Mouse (Mus musculus) intestine, embryonic 15.5 days (tissue): Measurements from ENCODE around the gene Gm9573. TPM values are rescaled to one million over a fixed set of nuclear protein-coding genes. Genes with fewer than 3 reads are reported as not detected.

Experiments used
- ATAC-seq: fragments of 200-750 bp; cut with Nextera tagmentation; 2 replicates; pipeline ENCODE4 v1.8.0; 2017; ENCODE audit warnings: moderate TSS enrichment, moderate library complexity
- H3K27ac ChIP-seq: fragments of 300-500 bp; sonication (generic); 2 replicates; pipeline ENCODE4 v1.5.1; 2015; ENCODE audit warnings: mild to moderate bottlenecking, inconsistent platforms
- H3K27me3 ChIP-seq: fragments of 300-500 bp; sonication (generic); replicated peaks from 2 replicates; pipeline ENCODE4 v1.6.1; 2015; ENCODE audit warnings: inconsistent platforms
- H3K36me3 ChIP-seq: fragments of 300-500 bp; sonication (generic); 2 replicates; pipeline ENCODE4 v1.6.1; 2015; ENCODE audit warnings: inconsistent platforms
- H3K4me1 ChIP-seq: fragments of 300-500 bp; sonication (generic); replicated peaks from 2 replicates; pipeline ENCODE4 v1.6.1; 2015; ENCODE audit warnings: inconsistent platforms
- H3K4me2 ChIP-seq: fragments of 300-500 bp; sonication (generic); replicated peaks from 2 replicates; pipeline ENCODE4 v1.6.1; 2015; ENCODE audit warnings: mild to moderate bottlenecking, inconsistent platforms
- H3K4me3 ChIP-seq: fragments of 300-500 bp; sonication (generic); replicated peaks from 2 replicates; pipeline ENCODE4 v1.5.1; 2015; ENCODE audit warnings: inconsistent platforms
- H3K9ac ChIP-seq: fragments of 300-500 bp; sonication (generic); 2 replicates; pipeline ENCODE4 v1.6.1; 2015; ENCODE audit warnings: inconsistent platforms
- H3K9me3 ChIP-seq: fragments of 300-500 bp; sonication (generic); 2 replicates; pipeline ENCODE4 v1.6.1; 2016; ENCODE audit warnings: inconsistent platforms
- WGBS: fragments of 180-500 bp; shearing (Covaris S2); methylation state at CpG from one replicate; pipeline ENCODE4 v1.1.7; 2015; 5-methylcytosine and 5-hydroxymethylcytosine counted together
- polyA plus RNA-seq: library from polyadenylated mRNA; unstranded; fragments of >200 nt; fragmentation: Nextera tagmentation; extraction: Ambion mirVana; gene quantifications from 2 replicates; pipeline ENCODE4 v1.2.1, GENCODE M21; 2015

Gm9573 gene
- polyA plus RNA-seq, 1 experiment from 2014 or later, result not detected

- Histone ChIP-seq H3K27ac (no peak overlapping the region), H3K27me3 (no peaks in the 10 kb centered on the region), H3K4me3 (no peak overlapping the region), H3K4me2 (no peak overlapping the region), H3K9me3 (no peaks in the 10 kb centered on the region), H3K9ac (no peak overlapping the region), H3K36me3 (no peaks in the 10 kb centered on the region), H3K4me1 (no peaks in the 10 kb centered on the region)
- no peak for ATAC-seq
- WGBS, result 78% methylated on average over 9 of the region's 9 CpGs
Measured at GRCm38 (mm10) chr17:35592131-35592530, 34.3 kb downstream of the Gm9573 start.

- 68% methylated on average over 15 of the region's 15 CpGs for WGBS
- no peak for ATAC-seq
Measured at GRCm38 (mm10) chr17:35591731-35592130, 34.7 kb downstream of the Gm9573 start.

GRCm38 (mm10) chr17:35591219-35591578 is 35.2 kb downstream of the Gm9573 start:
- no peak overlapping the region for H3K27ac ChIP-seq
- no peak overlapping the region for H3K4me2 ChIP-seq
- H3K4me3 ChIP-seq, result no peak overlapping the region
- no peaks in the 10 kb centered on the region for H3K27me3 ChIP-seq
- 92% methylated on average over 7 of the region's 7 CpGs for WGBS
- no peaks in the 10 kb centered on the region for H3K36me3 ChIP-seq
- no peaks in the 10 kb centered on the region for H3K9me3 ChIP-seq
- no peak for ATAC-seq
- H3K9ac ChIP-seq, result no peak overlapping the region
- no peaks in the 10 kb centered on the region for H3K4me1 ChIP-seq

More at GRCm38 (mm10) chr17:35591731-35592130, 34.7 kb downstream of the Gm9573 start:
- Histone ChIP-seq H3K27ac (no peak overlapping the region), H3K4me2 (no peak overlapping the region), H3K9ac (no peak overlapping the region), H3K4me1 (no peaks in the 10 kb centered on the region), H3K9me3 (no peaks in the 10 kb centered on the region), H3K4me3 (no peak overlapping the region), H3K36me3 (no peaks in the 10 kb centered on the region), H3K27me3 (no peaks in the 10 kb centered on the region)

GRCm38 (mm10) chr17:35590410-35591218 is 35.8 kb downstream of the Gm9573 start:
- Histone ChIP-seq H3K27me3 (no peaks in the 10 kb centered on the region), H3K4me3 (no peak overlapping the region), H3K27ac (0 out of 2 replicates have a peak overlapping the region, but pooled peaks have one; percentile 52), H3K4me2 (peak overlapping the region; percentile 30), H3K9ac (no peak overlapping the region), H3K4me1 (no peaks in the 10 kb centered on the region), H3K36me3 (no peaks in the 10 kb centered on the region), H3K9me3 (no peaks in the 10 kb centered on the region)
- 42% methylated on average over 21 of the region's 21 CpGs for WGBS
- peak; percentile 93 for ATAC-seq

- Histone ChIP-seq H3K36me3 (no peaks in the 10 kb centered on the region), H3K27ac (no peak overlapping the region), H3K4me3 (no peak overlapping the region), H3K9me3 (no peaks in the 10 kb centered on the region), H3K27me3 (no peaks in the 10 kb centered on the region), H3K9ac (no peak overlapping the region), H3K4me2 (no peak overlapping the region), H3K4me1 (no peaks in the 10 kb centered on the region)
- ATAC-seq, result no peak
- WGBS, result 45% methylated on average over 4 of the region's 4 CpGs
Measured at GRCm38 (mm10) chr17:35588387-35588786, 38.0 kb downstream of the Gm9573 start.

GRCm38 (mm10) chr17:35587291-35587690 is 39.1 kb downstream of the Gm9573 start:
- Histone ChIP-seq H3K27ac (no peak overlapping the region), H3K4me1 (no peaks in the 10 kb centered on the region), H3K27me3 (no peaks in the 10 kb centered on the region), H3K9ac (no peak overlapping the region), H3K9me3 (no peaks in the 10 kb centered on the region), H3K4me2 (no peak overlapping the region), H3K4me3 (no peak overlapping the region), H3K36me3 (no peaks in the 10 kb centered on the region)
- WGBS, result 83% methylated on average over 1 of the region's 1 CpGs
- no peak for ATAC-seq

GRCm38 (mm10) chr17:35584330-35584937 is 42.0 kb downstream of the Gm9573 start:
- 12% methylated on average over 16 of the region's 16 CpGs for WGBS
- no peaks in the 10 kb centered on the region for H3K27me3 ChIP-seq
- H3K36me3 ChIP-seq, result no peaks in the 10 kb centered on the region
- no peaks in the 10 kb centered on the region for H3K4me1 ChIP-seq
- no peak overlapping the region for H3K9ac ChIP-seq
- peak; percentile 74 for ATAC-seq
- no peak overlapping the region for H3K27ac ChIP-seq
- H3K4me2 ChIP-seq, result peak overlapping the region; percentile 44; the same call in 1 of the 2 replicates
- no peak overlapping the region for H3K4me3 ChIP-seq
- no peaks in the 10 kb centered on the region for H3K9me3 ChIP-seq

GRCm38 (mm10) chr17:35582900-35583299 is 43.5 kb downstream of the Gm9573 start:
- Histone ChIP-seq H3K4me1 (no peaks in the 10 kb centered on the region), H3K9ac (no peak overlapping the region), H3K27ac (no peak overlapping the region), H3K36me3 (no peaks in the 10 kb centered on the region), H3K27me3 (no peaks in the 10 kb centered on the region), H3K9me3 (no peaks in the 10 kb centered on the region), H3K4me2 (no peak overlapping the region), H3K4me3 (no peak overlapping the region)
- no peak for ATAC-seq
- 96% methylated on average over 1 of the region's 1 CpGs for WGBS

GRCm38 (mm10) chr17:35578211-35578610 is 48.2 kb downstream of the Gm9573 start:
- 21% methylated on average over 6 of the region's 6 CpGs for WGBS
- no peaks in the 10 kb centered on the region for H3K27me3 ChIP-seq
- H3K27ac ChIP-seq, result no peak overlapping the region

GRCm38 (mm10) chr17:35571477-35571876 is 55.0 kb downstream of the Gm9573 start:
- no peaks in the 10 kb centered on the region for H3K36me3 ChIP-seq
- H3K4me3 ChIP-seq, result no peak overlapping the region
- peaks cover 18% of the 10 kb centered on the region for H3K27me3 ChIP-seq
- H3K9ac ChIP-seq, result no peak overlapping the region
- H3K4me2 ChIP-seq, result no peak overlapping the region
- ATAC-seq, result no peak
- 96% methylated on average over 7 of the region's 7 CpGs for WGBS
- H3K4me1 ChIP-seq, result peaks cover 8% of the 10 kb centered on the region
- H3K9me3 ChIP-seq, result no peaks in the 10 kb centered on the region
- H3K27ac ChIP-seq, result no peak overlapping the region

More at GRCm38 (mm10) chr17:35578211-35578610, 48.2 kb downstream of the Gm9573 start:
- Histone ChIP-seq H3K9ac (no peak overlapping the region), H3K36me3 (no peaks in the 10 kb centered on the region), H3K4me2 (no peak overlapping the region), H3K9me3 (no peaks in the 10 kb centered on the region), H3K4me3 (no peak overlapping the region), H3K4me1 (0 out of 2 replicates have a peak, but pooled peaks cover 5% of the 10 kb centered on the region)
- peak; percentile 69; the same call in 1 of the 2 replicates for ATAC-seq

- H3K27ac ChIP-seq, result no peak overlapping the region
- H3K4me3 ChIP-seq, result no peak overlapping the region
- WGBS, result 78% methylated on average over 14 of the region's 14 CpGs
- peaks cover 8% of the 10 kb centered on the region for H3K4me1 ChIP-seq
- H3K9ac ChIP-seq, result no peak overlapping the region
- H3K36me3 ChIP-seq, result no peaks in the 10 kb centered on the region
- peaks cover 18% of the 10 kb centered on the region for H3K27me3 ChIP-seq
- no peak overlapping the region for H3K4me2 ChIP-seq
- ATAC-seq, result no peak
- no peaks in the 10 kb centered on the region for H3K9me3 ChIP-seq
Measured at GRCm38 (mm10) chr17:35570836-35571235, 55.6 kb downstream of the Gm9573 start.

GRCm38 (mm10) chr17:35569091-35569944 is 57.1 kb downstream of the Gm9573 start:
- Histone ChIP-seq H3K27ac (no peak overlapping the region), H3K4me2 (peak overlapping the region; percentile 55), H3K9me3 (no peaks in the 10 kb centered on the region), H3K27me3 (peaks cover 20% of the 10 kb centered on the region), H3K36me3 (no peaks in the 10 kb centered on the region), H3K9ac (no peak overlapping the region), H3K4me1 (peaks cover 3% of the 10 kb centered on the region), H3K4me3 (peak overlapping the region; percentile 17)
- 0 out of 2 replicates have a peak, but pooled peaks have one; percentile 31 for ATAC-seq
- WGBS, result 7% methylated on average over 28 of the region's 28 CpGs
